Mouse (Mus musculus) heart, embryonic 10.5 days (tissue): Measurements from ENCODE around the gene Gm2012. TPM values are rescaled to one million over a fixed set of nuclear protein-coding genes. Genes with fewer than 3 reads are reported as not detected.
"Not testable (repeated sequence)": the region's sequence is repeated elsewhere in the genome, so short reads cannot be mapped to it uniquely, and the experiment has no call there.

Experiments used
- DNase-seq: peaks from one replicate; pipeline ENCODE4 v3.0.0-alpha.2; 2017; ENCODE audit warnings: low spot score
- H3K27ac ChIP-seq: fragments of 300-500 bp; sonication (generic); 2 replicates; pipeline ENCODE4 v1.5.1; 2016; ENCODE audit warnings: mild to moderate bottlenecking
- H3K27me3 ChIP-seq: fragments of 300-500 bp; sonication (generic); 2 replicates; pipeline ENCODE4 v1.6.1; 2016; ENCODE audit warnings: mild to moderate bottlenecking; ENCODE audit not compliant: poor library complexity, insufficient read depth, severe bottlenecking
- H3K36me3 ChIP-seq: fragments of 300-500 bp; sonication (generic); 2 replicates; pipeline ENCODE4 v1.6.1; 2016; ENCODE audit warnings: mild to moderate bottlenecking, moderate library complexity
- H3K4me1 ChIP-seq: fragments of 300-500 bp; sonication (generic); 2 replicates; pipeline ENCODE4 v1.6.1; 2016; ENCODE audit warnings: mild to moderate bottlenecking
- H3K4me3 ChIP-seq: fragments of 300-500 bp; sonication (generic); 2 replicates; pipeline ENCODE4 v1.5.1; 2016; ENCODE audit warnings: mild to moderate bottlenecking, moderate library complexity
- H3K9me3 ChIP-seq: fragments of 300-500 bp; sonication (generic); 2 replicates; pipeline ENCODE4 v1.6.1; 2016; ENCODE audit warnings: mild to moderate bottlenecking, moderate library complexity
- WGBS: fragments of 180-500 bp; shearing (Covaris S2); methylation state at CpG from one replicate; pipeline ENCODE4 v1.1.7; 2016; 5-methylcytosine and 5-hydroxymethylcytosine counted together
- microRNA-seq: library from miRNA; unstranded; fragments of <30 nt; microRNA quantifications from one replicate; pipeline ENCODE4, GENCODE M21; 2017
- polyA plus RNA-seq: library from polyadenylated mRNA; unstranded; fragments of >200 nt; fragmentation: Nextera tagmentation; extraction: Ambion mirVana; gene quantifications from 2 replicates; pipeline ENCODE4 v1.2.1, GENCODE M21; 2016

Gm2012 gene
- not detected in 2 replicates for polyA plus RNA-seq

- not testable (repeated sequence) for H3K4me1 ChIP-seq, H3K36me3 ChIP-seq, H3K4me3 ChIP-seq, H3K9me3 ChIP-seq, DNase-seq, H3K27me3 ChIP-seq, H3K27ac ChIP-seq
- WGBS, result 100% methylated on average over 1 of the region's 5 CpGs
Observed at GRCm38 (mm10) chrX:26231255-26231654, at the start of gene Gm2012. Gene Gm2012 (minus strand): TSS chrX:26231355.

GRCm38 (mm10) chrX:26159146-26159545 is 72.0 kb downstream of the Gm2012 start:
- H3K36me3 ChIP-seq, DNase-seq, H3K4me3 ChIP-seq, H3K9me3 ChIP-seq, H3K27ac ChIP-seq, H3K27me3 ChIP-seq, H3K4me1 ChIP-seq: not testable (repeated sequence)
- WGBS, result 76% methylated on average over 12 of the region's 12 CpGs

Small RNAs within 50 kb of the gene (microRNA-seq; reads per million reads assigned to microRNA genes)
- gene Gm26302, result not detected

Other genes with a start within 250 kb of the Gm2012 start
- gene Gm5168, start 180.3 kb downstream of the Gm2012 start, polyA plus RNA-seq, result not detected in 2 replicates
- gene Gm2030, start 78.7 kb upstream of the Gm2012 start, polyA plus RNA-seq, result not detected in 2 replicates